Mouse (Mus musculus): ENCODE measurements at regions not wholly inside any gene's neighbourhood (a gene's known extent, or its start where the extent isn't known, plus 50 kb on each side); places are given as distances from the start of the nearest gene placed in this dataset.

DNA sequence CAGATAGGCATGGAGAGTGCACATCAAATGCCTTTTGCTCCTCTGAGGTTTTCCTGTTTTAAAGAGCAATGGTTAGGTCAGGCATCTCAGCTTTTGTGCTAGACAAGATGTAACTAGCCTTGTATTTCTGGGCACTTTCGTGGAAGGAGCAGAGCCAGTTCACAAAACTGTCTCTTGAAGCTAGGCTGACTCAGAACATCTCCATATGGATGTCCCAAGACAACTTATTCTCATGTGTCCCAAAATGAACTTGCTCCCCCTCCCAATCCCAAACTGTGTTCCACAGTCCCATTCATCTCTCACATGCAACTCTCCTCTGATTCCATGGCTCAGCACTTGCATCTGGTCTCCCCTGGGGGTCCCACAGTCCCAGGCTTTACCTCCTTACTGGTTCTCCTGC lies 135.5 kb downstream of the Snx18 start:
- Histone ChIP-seq H3K79me2 (replicated peaks; ENCODE audit: control insufficient read depth, extremely low read depth, insufficient read depth, poor library complexity, severe bottlenecking) (no peaks in the 10 kb centered on the region), H3K4me2 (ENCODE audit: insufficient read depth, low read depth, poor library complexity, severe bottlenecking) (no peak overlapping the region), H3K27ac (ENCODE audit: insufficient read depth, low read depth) (no peak overlapping the region), H3K4me3 (replicated peaks in 1 of 3; ENCODE audit: low read depth in 2 of 3, low read length in 2 of 3, poor library complexity in 1 of 3) (no peak overlapping the region), H3K9me3 (replicated peaks; ENCODE audit: low read length) (no peaks in the 10 kb centered on the region), H3K4me1 (ENCODE audit: control insufficient read depth in 1 of 2, insufficient read depth in 2 of 2) (peaks cover 0 to 5% of the 10 kb centered on the region in 2 experiments; a peak in 2 of 4 replicates), H3K36me3 (replicated peaks in 1 of 2; ENCODE audit: control insufficient read depth in 1 of 2, insufficient read depth in 1 of 2, low read length in 1 of 2) (no peaks in the 10 kb centered on the region), H3K27me3 (replicated peaks) (no peaks in the 10 kb centered on the region), H3K9ac (ENCODE audit: insufficient read depth, low read depth) (no peak overlapping the region)
- in situ Hi-C loops (cut with MboI; ENCODE audit: low pct_ligation_motif_present, low pct_unique_long_range_greater_than_20kb, low sequenced_read_pairs) (no loop called here), dilution Hi-C loops (cut with MboI; ENCODE audit: extremely low pct_ligation_motif_present, extremely low pct_unique_long_range_greater_than_20kb, low sequenced_read_pairs) (no loop called here)
- no peak for TF ChIP-seq TCF12 (IDR thresholded peaks at IDR 0.05; ENCODE audit: low read depth, low read length)
- TF ChIP-seq RCOR1 (conservative IDR thresholded peaks at IDR 0.05; ENCODE audit: low read depth, low read length), result no peak
- no peak for TF ChIP-seq GABPA (IDR thresholded peaks at IDR 0.05; ENCODE audit: insufficient replicate concordance, low read depth, low read length)
- no peak for TF ChIP-seq MAZ (IDR thresholded peaks at IDR 0.05; ENCODE audit: low read depth, low read length)
- TF ChIP-seq SIN3A (IDR thresholded peaks at IDR 0.05; ENCODE audit: low read length), result no peak
- no peak for TF ChIP-seq ZKSCAN1 (IDR thresholded peaks at IDR 0.05; ENCODE audit: borderline replicate concordance, low read depth, low read length)
- TF ChIP-seq ZC3H11A (IDR thresholded peaks at IDR 0.05; ENCODE audit: low read depth, low read length), result no peak
- no peak for TF ChIP-seq PAX5 (IDR thresholded peaks at IDR 0.05; ENCODE audit: low read length)
- no peak for TF ChIP-seq CTCF (conservative IDR thresholded peaks at IDR 0.05 in 1 of 2, IDR thresholded peaks at IDR 0.05 in 1 of 2; ENCODE audit: low read depth in 2 of 2, low read length in 2 of 2)
- TF ChIP-seq SMC3 (IDR thresholded peaks at IDR 0.05; ENCODE audit: low read depth, low read length), result no peak
- no peak for TF ChIP-seq MYC (IDR thresholded peaks at IDR 0.05; ENCODE audit: low read depth, low read length)
- TF ChIP-seq MEF2A (IDR thresholded peaks at IDR 0.05; ENCODE audit: borderline replicate concordance, low read depth, low read length), result no peak
- no peak for TF ChIP-seq IRF4 (IDR thresholded peaks at IDR 0.05; ENCODE audit: low read depth, low read length)
- no peak for TF ChIP-seq CHD2 (IDR thresholded peaks at IDR 0.05; ENCODE audit: low read length)
- no peak for TF ChIP-seq EP300 (IDR thresholded peaks at IDR 0.05; ENCODE audit: low read length)
- TF ChIP-seq USF1 (IDR thresholded peaks at IDR 0.05; ENCODE audit: low read depth, low read length), result no peak
- DNase-seq (ENCODE audit: extremely low read depth), result no peak

DNA sequence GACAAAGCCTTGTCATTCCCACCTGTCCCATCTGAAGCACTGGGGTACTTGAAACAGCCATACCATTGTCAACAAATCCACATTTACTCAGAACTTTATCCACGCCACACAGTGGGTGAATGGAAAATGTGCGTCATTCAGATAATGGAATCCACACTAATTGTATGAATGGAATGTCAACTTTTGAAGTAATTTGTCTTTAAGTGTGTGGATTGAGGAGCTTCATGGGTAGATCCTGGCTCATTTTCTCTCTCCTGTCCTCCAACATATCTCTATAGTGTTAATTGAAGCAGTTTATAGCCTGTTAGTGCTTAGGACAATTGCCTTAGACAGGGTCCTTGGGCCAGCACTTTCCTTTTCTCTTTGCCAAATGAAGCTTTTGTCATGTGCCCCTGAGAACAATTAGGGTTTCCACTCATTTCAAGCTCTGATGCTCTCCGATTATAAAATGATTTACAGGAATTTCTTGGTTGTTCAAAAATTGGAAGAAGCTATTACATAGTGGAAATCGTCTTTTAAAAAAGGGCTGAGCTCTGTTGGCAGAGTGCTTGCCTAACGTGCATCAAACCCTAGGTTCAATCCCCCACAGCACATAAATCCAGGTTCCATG lies 140.4 kb downstream of the Snx18 start:
- Histone ChIP-seq H3K27me3 (replicated peaks) (no peaks in the 10 kb centered on the region), H3K27ac (ENCODE audit: insufficient read depth, low read depth) (no peak overlapping the region), H3K36me3 (replicated peaks in 1 of 2; ENCODE audit: control insufficient read depth in 1 of 2, insufficient read depth in 1 of 2, low read length in 1 of 2) (no peaks in the 10 kb centered on the region), H3K79me2 (replicated peaks; ENCODE audit: control insufficient read depth, extremely low read depth, insufficient read depth, poor library complexity, severe bottlenecking) (no peaks in the 10 kb centered on the region), H3K4me1 (ENCODE audit: control insufficient read depth in 1 of 2, insufficient read depth in 2 of 2) (no peaks in the 10 kb centered on the region), H3K9me3 (replicated peaks; ENCODE audit: low read length) (no peaks in the 10 kb centered on the region), H3K4me2 (ENCODE audit: insufficient read depth, low read depth, poor library complexity, severe bottlenecking) (no peak overlapping the region), H3K9ac (ENCODE audit: insufficient read depth, low read depth) (no peak overlapping the region), H3K4me3 (replicated peaks in 1 of 3; ENCODE audit: low read depth in 2 of 3, low read length in 2 of 3, poor library complexity in 1 of 3) (no peak overlapping the region)
- DNase-seq (ENCODE audit: extremely low read depth), result no peak
- dilution Hi-C loops (cut with MboI; ENCODE audit: extremely low pct_ligation_motif_present, extremely low pct_unique_long_range_greater_than_20kb, low sequenced_read_pairs), result no loop called here
- TF ChIP-seq ZMIZ1 (IDR thresholded peaks at IDR 0.05; ENCODE audit: low read depth, low read length) (no peak), ZC3H11A (IDR thresholded peaks at IDR 0.05; ENCODE audit: low read depth, low read length) (no peak), NRF1 (IDR thresholded peaks at IDR 0.05; ENCODE audit: low read depth, low read length) (no peak), MAFK (IDR thresholded peaks at IDR 0.05; ENCODE audit: insufficient replicate concordance, low read length) (no peak), USF1 (IDR thresholded peaks at IDR 0.05; ENCODE audit: low read depth, low read length) (no peak), MAZ (IDR thresholded peaks at IDR 0.05; ENCODE audit: low read depth, low read length) (no peak), MXI1 (IDR thresholded peaks at IDR 0.05; ENCODE audit: low read depth, low read length) (no peak), JUND (conservative IDR thresholded peaks at IDR 0.05; ENCODE audit: low read depth, low read length) (no peak), E2F4 (IDR thresholded peaks at IDR 0.05; ENCODE audit: insufficient replicate concordance, low read depth, low read length) (no peak), IRF4 (IDR thresholded peaks at IDR 0.05; ENCODE audit: low read depth, low read length) (no peak), RAD21 (IDR thresholded peaks at IDR 0.05; ENCODE audit: low read depth, low read length) (no peak), SMC3 (IDR thresholded peaks at IDR 0.05; ENCODE audit: low read depth, low read length) (no peak), POLR2A (IDR thresholded peaks at IDR 0.05; ENCODE audit: low read depth, low read length) (no peak), CHD1 (IDR thresholded peaks at IDR 0.05; ENCODE audit: low read depth, low read length) (no peak), HCFC1 (IDR thresholded peaks at IDR 0.05; ENCODE audit: low read depth, low read length) (no peak), TCF12 (IDR thresholded peaks at IDR 0.05; ENCODE audit: low read depth, low read length) (no peak), MEF2A (IDR thresholded peaks at IDR 0.05; ENCODE audit: borderline replicate concordance, low read depth, low read length) (no peak), PAX5 (IDR thresholded peaks at IDR 0.05; ENCODE audit: low read length) (no peak)
- in situ Hi-C loops (cut with MboI; ENCODE audit: low pct_ligation_motif_present, low pct_unique_long_range_greater_than_20kb, low sequenced_read_pairs), result no loop called here
